Mouse (Mus musculus): ENCODE measurements at regions not wholly inside any gene's neighbourhood (a gene's known extent, or its start where the extent isn't known, plus 50 kb on each side); places are given as distances from the start of the nearest gene placed in this dataset.

DNA sequence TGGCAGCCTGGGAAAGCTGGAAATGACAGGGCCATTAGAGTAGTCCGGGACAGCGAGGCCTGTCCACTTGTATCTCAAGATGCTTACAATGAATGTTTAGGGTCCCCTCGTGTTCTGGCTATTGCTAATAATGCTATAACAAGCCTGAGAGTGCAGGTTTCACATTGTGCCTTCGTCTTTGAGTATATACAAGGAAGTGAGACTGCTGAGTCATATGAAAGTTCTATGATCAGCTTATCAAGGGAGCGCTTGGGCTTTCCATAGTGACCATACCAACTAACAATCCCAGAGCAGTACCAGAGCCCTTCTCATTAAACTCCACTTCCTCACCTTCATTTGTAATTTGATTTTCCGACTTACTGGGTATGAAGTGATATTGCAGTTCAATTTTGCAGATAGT is 86.2 kb upstream of the Kitl start:
- Histone ChIP-seq H3K27me3 (ENCODE audit: control insufficient read depth, insufficient read depth, low read length) (no peaks in the 10 kb centered on the region), H3K27ac (ENCODE audit: low read length) (no peak overlapping the region), H3K4me2 (ENCODE audit: low read depth, low read length) (no peak overlapping the region), H3K4me3 (ENCODE audit: low read length) (no peak overlapping the region), H3K4me1 (ENCODE audit: control insufficient read depth, insufficient read depth, low read length) (peaks cover 5% of the 10 kb centered on the region; the same call in 1 of the 2 replicates), H3K9ac (ENCODE audit: low read length) (no peak overlapping the region), H3K9me3 (replicated peaks; ENCODE audit: control insufficient read depth, low read length) (no peaks in the 10 kb centered on the region), H3K36me3 (ENCODE audit: control insufficient read depth, insufficient read depth) (no peaks in the 10 kb centered on the region)
- ATAC-seq (replicated peaks; ENCODE audit: extremely low read depth, insufficient read depth, low FRiP score) = no peak
- WGBS = 82% methylated on average over 6 of the region's 6 CpGs

- H3K9ac ChIP-seq (ENCODE audit: low read length) = no peak overlapping the region
- 73% methylated on average over 7 of the region's 7 CpGs for WGBS
- H3K27ac ChIP-seq (ENCODE audit: low read length) = no peak overlapping the region
- no peaks in the 10 kb centered on the region for H3K36me3 ChIP-seq (ENCODE audit: control insufficient read depth, insufficient read depth)
- H3K27me3 ChIP-seq (ENCODE audit: control insufficient read depth, insufficient read depth, low read length) = no peaks in the 10 kb centered on the region
- H3K4me3 ChIP-seq (ENCODE audit: low read length) = no peak overlapping the region
- no peaks in the 10 kb centered on the region for H3K9me3 ChIP-seq (replicated peaks; ENCODE audit: control insufficient read depth, low read length)
- no peak for ATAC-seq (replicated peaks; ENCODE audit: extremely low read depth, insufficient read depth, low FRiP score)
- peaks cover 5% of the 10 kb centered on the region; the same call in 1 of the 2 replicates for H3K4me1 ChIP-seq (ENCODE audit: control insufficient read depth, insufficient read depth, low read length)
- no peak overlapping the region for H3K4me2 ChIP-seq (ENCODE audit: low read depth, low read length)
Measured at GRCm38 (mm10) chr10:99927913-99928312, 87.5 kb upstream of the Kitl start.

GRCm38 (mm10) chr10:99926327-99926954 is 89.0 kb upstream of the Kitl start:
- H3K4me1 ChIP-seq (ENCODE audit: control insufficient read depth, insufficient read depth, low read length) = peaks cover 5% of the 10 kb centered on the region; the same call in 1 of the 2 replicates
- no peaks in the 10 kb centered on the region for H3K9me3 ChIP-seq (replicated peaks; ENCODE audit: control insufficient read depth, low read length)
- no peaks in the 10 kb centered on the region for H3K27me3 ChIP-seq (ENCODE audit: control insufficient read depth, insufficient read depth, low read length)
- no peak overlapping the region for H3K27ac ChIP-seq (ENCODE audit: low read length)
- no peak overlapping the region for H3K4me3 ChIP-seq (ENCODE audit: low read length)
- H3K36me3 ChIP-seq (ENCODE audit: control insufficient read depth, insufficient read depth) = no peaks in the 10 kb centered on the region
- 32% methylated on average over 8 of the region's 8 CpGs for WGBS
- ATAC-seq (replicated peaks; ENCODE audit: extremely low read depth, insufficient read depth, low FRiP score) = no peak
- H3K9ac ChIP-seq (ENCODE audit: low read length) = no peak overlapping the region
- H3K4me2 ChIP-seq (ENCODE audit: low read depth, low read length) = no peak overlapping the region

DNA sequence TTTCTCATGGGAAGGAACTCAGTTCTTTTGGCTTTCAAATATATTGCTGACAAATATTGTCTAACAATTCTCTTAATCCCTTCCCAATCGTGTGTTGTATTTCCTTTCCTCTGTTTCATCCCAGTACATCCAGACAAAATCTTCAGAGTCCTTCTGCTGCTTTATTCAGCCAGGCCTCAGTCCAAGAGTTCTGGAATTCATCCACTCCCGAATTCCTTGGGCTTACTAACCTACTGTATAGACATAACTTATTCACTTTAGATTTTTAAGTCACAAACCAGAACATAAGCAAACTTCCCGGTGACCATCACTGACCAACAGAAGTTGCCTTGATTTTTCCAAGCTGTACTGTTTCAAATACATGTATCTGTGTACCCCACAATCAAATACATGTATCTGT is 90.9 kb upstream of the Kitl start:
- Histone ChIP-seq H3K4me1 (ENCODE audit: control insufficient read depth, insufficient read depth, low read length) (peaks cover 5% of the 10 kb centered on the region; the same call in 1 of the 2 replicates), H3K36me3 (ENCODE audit: control insufficient read depth, insufficient read depth) (no peaks in the 10 kb centered on the region), H3K4me3 (ENCODE audit: low read length) (no peak overlapping the region), H3K4me2 (ENCODE audit: low read depth, low read length) (no peak overlapping the region), H3K27me3 (ENCODE audit: control insufficient read depth, insufficient read depth, low read length) (no peaks in the 10 kb centered on the region), H3K9ac (ENCODE audit: low read length) (no peak overlapping the region), H3K27ac (ENCODE audit: low read length) (no peak overlapping the region), H3K9me3 (replicated peaks; ENCODE audit: control insufficient read depth, low read length) (no peaks in the 10 kb centered on the region)
- WGBS = 69% methylated on average over 3 of the region's 3 CpGs
- no peak for ATAC-seq (replicated peaks; ENCODE audit: extremely low read depth, insufficient read depth, low FRiP score)

DNA sequence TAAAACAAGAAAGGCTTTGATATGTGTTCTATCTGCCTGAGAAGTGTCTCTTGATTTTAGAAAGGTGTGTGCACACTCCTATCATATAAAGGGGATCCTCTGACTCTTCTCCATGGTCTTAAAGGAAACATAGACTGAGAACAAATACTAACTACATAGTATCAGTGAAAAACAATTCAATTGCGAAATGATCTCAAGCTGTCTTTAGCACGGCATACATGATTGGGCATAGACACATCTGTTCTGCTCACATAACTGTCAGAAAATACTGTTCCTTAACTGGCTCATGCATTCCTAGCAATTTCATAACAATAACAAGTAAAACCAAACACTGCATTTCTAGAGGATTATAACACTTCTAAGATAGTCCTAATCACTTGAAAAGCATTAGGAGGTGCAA is 95.5 kb upstream of the Kitl start:
- no peak overlapping the region for H3K4me2 ChIP-seq (ENCODE audit: low read depth, low read length)
- WGBS = 79% methylated on average over 2 of the region's 2 CpGs
- no peaks in the 10 kb centered on the region for H3K36me3 ChIP-seq (ENCODE audit: control insufficient read depth, insufficient read depth)
- H3K9ac ChIP-seq (ENCODE audit: low read length) = no peak overlapping the region
- no peak overlapping the region for H3K27ac ChIP-seq (ENCODE audit: low read length)
- H3K4me1 ChIP-seq (ENCODE audit: control insufficient read depth, insufficient read depth, low read length) = no peaks in the 10 kb centered on the region
- ATAC-seq (replicated peaks; ENCODE audit: extremely low read depth, insufficient read depth, low FRiP score) = no peak
- no peak overlapping the region for H3K4me3 ChIP-seq (ENCODE audit: low read length)
- H3K9me3 ChIP-seq (replicated peaks; ENCODE audit: control insufficient read depth, low read length) = no peaks in the 10 kb centered on the region
- H3K27me3 ChIP-seq (ENCODE audit: control insufficient read depth, insufficient read depth, low read length) = no peaks in the 10 kb centered on the region

- 84% methylated on average over 7 of the region's 7 CpGs for WGBS
- Histone ChIP-seq H3K4me1 (ENCODE audit: control insufficient read depth, insufficient read depth, low read length) (no peaks in the 10 kb centered on the region), H3K36me3 (ENCODE audit: control insufficient read depth, insufficient read depth) (no peaks in the 10 kb centered on the region), H3K4me3 (ENCODE audit: low read length) (no peak overlapping the region), H3K9me3 (replicated peaks; ENCODE audit: control insufficient read depth, low read length) (no peaks in the 10 kb centered on the region), H3K9ac (ENCODE audit: low read length) (no peak overlapping the region), H3K27me3 (ENCODE audit: control insufficient read depth, insufficient read depth, low read length) (no peaks in the 10 kb centered on the region), H3K4me2 (ENCODE audit: low read depth, low read length) (no peak overlapping the region), H3K27ac (ENCODE audit: low read length) (no peak overlapping the region)
- no peak for ATAC-seq (replicated peaks; ENCODE audit: extremely low read depth, insufficient read depth, low FRiP score)
Measured at GRCm38 (mm10) chr10:99918567-99919320, 96.7 kb upstream of the Kitl start.

- Histone ChIP-seq H3K4me1 (ENCODE audit: control insufficient read depth, insufficient read depth, low read length) (no peaks in the 10 kb centered on the region), H3K4me3 (ENCODE audit: low read length) (peak overlapping the region; percentile 53), H3K27me3 (ENCODE audit: control insufficient read depth, insufficient read depth, low read length) (no peaks in the 10 kb centered on the region), H3K9ac (ENCODE audit: low read length) (no peak overlapping the region; the same call in 1 of the 2 replicates), H3K9me3 (replicated peaks; ENCODE audit: control insufficient read depth, low read length) (no peaks in the 10 kb centered on the region), H3K36me3 (ENCODE audit: control insufficient read depth, insufficient read depth) (no peaks in the 10 kb centered on the region), H3K27ac (ENCODE audit: low read length) (no peak overlapping the region), H3K4me2 (ENCODE audit: low read depth, low read length) (peak overlapping the region; percentile 55)
- WGBS = 64% methylated on average over 4 of the region's 4 CpGs
- ATAC-seq (replicated peaks; ENCODE audit: extremely low read depth, insufficient read depth, low FRiP score) = no peak
Measured at GRCm38 (mm10) chr10:99913846-99914187, 101.6 kb upstream of the Kitl start.

- H3K36me3 ChIP-seq (ENCODE audit: control insufficient read depth, insufficient read depth) = no peaks in the 10 kb centered on the region
- H3K9ac ChIP-seq (ENCODE audit: low read length) = peak overlapping the region; percentile 63
- no peaks in the 10 kb centered on the region for H3K4me1 ChIP-seq (ENCODE audit: control insufficient read depth, insufficient read depth, low read length)
- H3K9me3 ChIP-seq (replicated peaks; ENCODE audit: control insufficient read depth, low read length) = no peaks in the 10 kb centered on the region
- peak overlapping the region; percentile 53 for H3K4me3 ChIP-seq (ENCODE audit: low read length)
- peak overlapping the region; percentile 55 for H3K4me2 ChIP-seq (ENCODE audit: low read depth, low read length)
- H3K27me3 ChIP-seq (ENCODE audit: control insufficient read depth, insufficient read depth, low read length) = no peaks in the 10 kb centered on the region
- H3K27ac ChIP-seq (ENCODE audit: low read length) = peak overlapping the region; percentile 46
- WGBS = 26% methylated on average over 20 of the region's 20 CpGs
- ATAC-seq (replicated peaks; ENCODE audit: extremely low read depth, insufficient read depth, low FRiP score) = no peak
Measured at GRCm38 (mm10) chr10:99913001-99913845, 102.2 kb upstream of the Kitl start.

Data from heart, embryonic 16.5 days (tissue).